Mouse (Mus musculus) left cerebral cortex, adult 18-20 months (tissue): ENCODE measurements at regions not wholly inside any gene's neighbourhood (a gene's known extent, or its start where the extent isn't known, plus 50 kb on each side); places are given as distances from the start of the nearest gene placed in this dataset.

Experiments used
- DNase-seq, 2 experiments: peaks; one replicate each; pipeline ENCODE4 v3.0.0; 2021 to 2022; ENCODE audit warnings: low spot score in 2 of 2, mixed read lengths in 1 of 2

GRCm38 (mm10) chr6:93149956-93150355 lies 206.7 kb upstream of the Adamts9 start:
- no peak for DNase-seq

- DNase-seq: no peak
Observed at GRCm38 (mm10) chr6:93140331-93140731, 197.0 kb upstream of the Adamts9 start.

GRCm38 (mm10) chr6:93133940-93134339 lies 190.6 kb upstream of the Adamts9 start:
- DNase-seq: no peak

DNA sequence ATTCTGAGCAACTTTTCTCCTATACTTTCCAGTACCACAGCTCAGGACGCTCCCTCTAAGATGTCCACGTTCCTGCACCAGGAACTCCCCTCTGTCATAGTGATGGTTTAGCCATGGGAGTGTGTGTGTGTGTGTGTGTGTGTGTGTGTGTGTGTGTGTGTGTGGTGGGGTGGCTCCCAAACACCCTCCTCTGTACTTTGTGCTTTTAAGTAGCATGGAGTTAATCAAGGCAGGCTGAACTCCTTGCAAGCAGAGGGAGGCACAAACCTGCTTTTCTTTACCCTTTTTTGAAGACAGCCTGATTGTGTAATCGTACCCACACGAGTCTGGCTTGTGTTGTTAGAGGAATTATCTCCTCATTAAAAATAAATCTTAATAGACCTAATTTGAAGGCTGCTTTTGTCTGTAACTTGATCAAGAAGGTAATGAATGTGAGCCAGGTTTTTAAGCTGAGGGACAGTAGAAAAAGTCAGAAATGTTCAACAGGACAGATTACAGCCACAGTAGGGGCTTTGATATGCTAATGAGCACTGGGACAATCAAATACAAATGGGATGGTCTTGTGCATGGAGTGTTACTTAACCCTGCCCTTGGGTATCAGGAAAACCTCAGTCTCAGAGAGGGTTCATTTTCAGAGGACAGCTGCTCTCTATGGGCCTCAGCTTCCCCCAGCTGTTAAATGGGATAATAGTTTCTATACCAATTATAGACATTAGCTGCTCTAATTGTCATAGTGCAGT lies 187.8 kb upstream of the Adamts9 start:
- no peak for DNase-seq

DNA sequence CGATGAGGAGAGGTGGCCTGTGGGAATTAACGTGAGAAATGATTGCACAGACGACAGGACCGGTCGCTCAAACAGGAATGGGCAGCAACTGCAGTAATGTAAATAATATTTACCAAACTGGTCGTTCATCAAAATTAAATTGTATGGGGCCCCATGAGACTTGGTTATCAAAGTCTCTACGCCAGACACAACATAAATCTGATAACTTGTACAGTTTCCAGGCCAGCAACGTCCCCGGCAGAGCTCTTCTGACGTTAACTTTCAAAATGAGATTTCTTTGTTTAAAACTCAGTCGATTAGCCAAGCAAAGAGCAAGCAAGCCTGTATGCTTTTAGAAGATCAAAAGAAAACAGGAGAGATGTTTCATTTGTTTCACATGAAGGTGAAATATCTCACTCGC lies 176.2 kb upstream of the Adamts9 start:
- no peak for DNase-seq

DNA sequence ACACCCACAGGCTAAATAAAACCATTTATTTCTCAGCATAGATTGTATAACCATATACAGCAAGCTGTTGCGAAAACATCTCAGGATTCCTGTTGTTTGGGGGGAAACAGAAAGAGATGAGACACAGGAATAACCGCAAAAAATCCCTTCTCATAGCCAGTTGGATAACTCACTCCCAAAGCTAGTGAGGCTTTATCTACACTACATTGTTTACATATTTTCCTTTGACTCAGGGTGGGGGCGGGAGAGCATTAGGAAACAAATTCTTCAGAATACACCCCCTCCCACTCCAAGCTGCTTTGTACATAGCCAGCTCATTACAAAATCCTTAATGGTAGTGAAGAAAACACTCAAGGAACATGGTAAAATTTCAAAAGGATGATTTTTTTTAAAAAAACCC lies 170.1 kb upstream of the Adamts9 start:
- no peak for DNase-seq

GRCm38 (mm10) chr6:93094730-93095360 lies 151.6 kb upstream of the Adamts9 start:
- DNase-seq: no peak

GRCm38 (mm10) chr6:93093770-93094169 lies 150.5 kb upstream of the Adamts9 start:
- DNase-seq: no peak

- no peak for DNase-seq
Observed at GRCm38 (mm10) chr6:93087329-93087728, 144.0 kb upstream of the Adamts9 start.

DNA sequence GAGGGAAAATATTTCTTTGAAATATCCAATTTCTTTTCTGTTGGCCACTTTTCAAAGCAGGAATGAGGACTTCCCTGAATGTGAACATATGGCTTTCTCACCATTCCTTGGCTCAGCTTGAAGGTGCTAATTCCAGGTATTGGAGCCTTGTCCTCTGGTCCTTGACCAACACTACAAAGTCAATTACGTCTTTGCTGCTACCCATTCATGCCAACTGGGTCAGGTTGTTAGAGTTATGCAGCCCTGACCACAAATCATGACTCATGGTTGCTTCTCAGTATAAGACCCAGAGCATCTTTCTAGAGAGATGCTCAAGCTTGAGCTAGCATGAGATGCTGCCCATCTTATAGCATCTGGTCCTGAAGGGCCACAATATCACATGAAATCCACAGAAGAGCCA lies 141.0 kb upstream of the Adamts9 start:
- no peak for DNase-seq

DNA sequence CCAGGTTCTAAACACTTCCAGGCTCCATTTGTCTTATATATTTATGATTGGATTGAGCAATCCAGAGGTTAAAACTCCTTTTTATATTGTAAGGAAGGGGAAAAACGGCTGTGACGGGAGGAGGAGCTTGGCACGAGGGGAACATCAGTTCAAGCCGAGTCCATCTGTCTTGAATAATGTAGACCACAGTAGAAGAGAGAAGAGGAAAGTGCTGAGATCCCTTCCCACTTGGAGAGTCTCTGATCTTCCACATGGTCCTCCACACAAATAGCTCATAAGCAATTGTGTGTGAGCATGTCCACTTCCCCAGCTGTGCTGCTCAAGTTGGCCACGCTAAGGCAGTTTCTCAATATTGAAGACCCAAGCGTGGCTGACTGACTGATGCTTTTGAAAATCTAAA lies 140.4 kb upstream of the Adamts9 start:
- DNase-seq: no peak

GRCm38 (mm10) chr6:93082205-93082604 lies 138.9 kb upstream of the Adamts9 start:
- DNase-seq: no peak

DNA sequence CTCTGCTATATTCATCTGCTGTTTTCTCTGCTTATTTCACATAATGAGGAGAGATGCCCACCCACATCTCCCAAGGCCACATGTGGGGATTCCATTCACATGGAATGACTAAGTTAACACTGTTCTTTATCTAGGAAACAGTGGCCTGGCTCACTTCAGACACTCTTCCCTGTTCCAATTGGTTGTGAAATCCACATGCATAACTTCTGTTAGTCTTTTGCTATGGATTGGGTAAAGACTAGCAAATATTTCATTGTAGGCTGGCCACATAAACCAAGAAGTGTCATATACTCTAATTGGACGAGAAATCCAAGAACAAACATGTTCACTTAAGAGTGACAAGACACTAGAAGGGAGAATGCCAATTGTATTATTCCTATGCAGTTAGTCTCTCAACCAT lies 133.4 kb upstream of the Adamts9 start:
- no peak for DNase-seq

GRCm38 (mm10) chr6:93075867-93076266 lies 132.6 kb upstream of the Adamts9 start:
- no peak for DNase-seq

GRCm38 (mm10) chr6:93075011-93075410 lies 131.7 kb upstream of the Adamts9 start:
- no peak for DNase-seq

DNA sequence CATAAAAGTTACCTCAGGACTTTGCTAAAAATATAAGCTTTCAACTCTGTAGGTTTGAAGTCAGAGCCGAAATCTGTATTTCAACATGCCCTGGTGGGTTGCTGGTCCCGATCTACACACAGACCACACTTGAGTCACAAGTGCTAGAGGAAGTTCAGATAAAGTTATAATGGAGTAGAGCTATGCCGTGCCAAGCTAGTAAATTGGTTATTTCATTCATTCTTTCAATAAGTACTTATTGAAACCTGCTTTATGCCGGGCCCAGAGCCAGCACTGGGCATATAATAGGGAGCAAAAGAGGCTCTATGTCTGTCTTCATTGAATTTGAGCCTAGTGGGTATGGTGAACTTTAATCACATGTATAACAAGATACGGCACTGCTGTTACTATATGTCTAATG lies 127.6 kb upstream of the Adamts9 start:
- DNase-seq: no peak

- no peak for DNase-seq
Observed at GRCm38 (mm10) chr6:93067808-93068207, 124.5 kb upstream of the Adamts9 start.

DNA sequence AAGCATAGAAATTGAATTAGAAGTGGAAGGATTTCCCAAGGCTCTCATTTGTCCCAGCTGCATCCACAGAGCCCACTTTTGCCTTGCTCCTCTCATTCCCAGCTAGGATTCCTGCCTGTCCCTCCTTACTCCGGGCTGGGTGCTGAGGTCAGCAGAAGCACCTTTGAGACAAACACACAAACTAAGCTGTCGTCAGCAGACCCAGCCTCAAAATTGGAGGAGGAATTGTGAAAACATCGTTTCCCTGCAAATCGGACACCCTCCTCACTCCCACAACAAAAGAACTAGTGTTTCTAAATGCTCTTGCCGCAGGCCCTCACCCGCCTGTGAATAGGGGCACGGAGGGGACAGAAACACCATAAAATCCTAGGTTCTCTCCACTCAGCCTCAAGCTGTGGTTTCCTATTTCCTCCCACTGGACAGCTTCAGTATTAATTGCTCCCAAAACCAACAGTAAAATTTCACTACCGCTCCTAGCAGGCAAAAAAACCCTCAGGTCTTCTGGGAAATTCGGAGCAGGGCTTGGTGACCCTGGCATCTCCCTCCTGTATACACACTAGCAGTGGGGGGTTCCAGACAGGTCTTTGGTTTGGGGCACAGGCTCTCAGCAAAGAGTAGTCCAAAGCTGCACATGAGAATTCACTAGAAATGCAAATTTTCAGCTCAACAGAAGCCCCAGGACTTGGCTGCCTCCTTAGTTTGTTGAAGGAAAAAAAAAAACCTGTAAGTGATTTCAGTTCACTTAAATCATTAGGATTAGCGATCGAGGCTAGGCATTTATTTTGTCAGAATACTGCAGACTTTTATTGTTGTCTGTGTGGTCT lies 123.5 kb upstream of the Adamts9 start:
- no peak for DNase-seq

DNA sequence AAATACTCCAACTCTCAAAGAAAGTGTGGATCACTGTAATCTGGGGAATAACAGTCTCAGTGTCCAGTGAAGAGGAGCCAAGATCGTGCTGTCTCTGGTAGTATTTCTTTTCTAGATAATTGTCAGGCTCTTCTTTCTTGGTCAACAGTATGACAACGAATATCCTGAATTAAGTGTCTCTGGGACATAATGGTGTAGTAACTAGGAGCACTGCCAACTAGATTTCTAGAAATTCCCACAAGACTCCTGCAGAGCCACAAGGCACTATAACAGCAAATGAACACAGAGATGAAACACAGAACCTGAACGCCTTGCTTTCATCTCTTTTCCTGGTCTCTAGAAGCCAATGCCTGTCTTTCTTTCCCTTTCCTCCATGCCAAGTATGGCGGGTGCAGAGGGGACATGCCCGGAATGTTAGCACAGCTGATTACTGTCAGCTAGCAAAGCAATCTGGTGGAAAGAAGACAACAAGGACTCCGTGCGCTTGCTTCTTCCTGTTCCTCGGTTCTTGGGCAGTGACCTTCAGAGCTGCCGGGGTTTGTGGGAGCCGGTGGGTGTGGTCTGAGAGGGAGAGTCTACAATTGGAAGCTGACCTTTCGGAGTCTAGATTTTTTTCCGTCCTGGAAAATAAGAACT lies 122.7 kb upstream of the Adamts9 start:
- DNase-seq: peak; percentile 5 to 9

- DNase-seq: no peak
Observed at GRCm38 (mm10) chr6:93065366-93065765, 122.1 kb upstream of the Adamts9 start.

DNA sequence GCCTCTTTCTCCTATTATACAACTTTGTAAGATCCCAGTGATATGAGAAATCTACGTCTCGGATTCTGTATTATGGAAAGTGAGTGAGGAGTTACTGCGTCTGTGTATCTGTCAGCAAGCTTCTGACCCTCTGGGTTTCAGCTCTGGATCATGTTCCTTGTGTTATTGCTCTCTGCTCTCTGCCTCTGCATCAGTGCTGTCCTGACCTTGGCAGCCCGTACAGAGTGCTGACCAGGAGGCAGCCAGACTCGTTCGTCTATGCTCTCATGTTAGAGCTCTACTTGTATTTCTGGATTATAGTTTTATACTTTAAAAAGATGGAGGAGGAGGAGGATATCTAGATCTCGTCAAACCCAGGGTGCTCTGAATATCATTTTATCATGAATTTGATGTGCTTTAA lies 121.1 kb upstream of the Adamts9 start:
- no peak for DNase-seq

GRCm38 (mm10) chr6:93061741-93062140 lies 118.4 kb upstream of the Adamts9 start:
- DNase-seq: no peak
